Mouse (Mus musculus) effector memory CD4-positive, alpha-beta T cell, adult 5 months (primary cell): Measurements from ENCODE around the gene Olfr665. TPM values are rescaled to one million over a fixed set of nuclear protein-coding genes. Genes with fewer than 3 reads are reported as not detected.

ENCODE experiments used
- polyA plus RNA-seq: library from polyadenylated mRNA; unstranded; fragments of 100-300 nt; shearing (Covaris generic); gene quantifications from one replicate; pipeline ENCODE4 v1.2.1, GENCODE M21; 2017

The Olfr665 gene
- polyA plus RNA-seq, result not detected

DNA sequence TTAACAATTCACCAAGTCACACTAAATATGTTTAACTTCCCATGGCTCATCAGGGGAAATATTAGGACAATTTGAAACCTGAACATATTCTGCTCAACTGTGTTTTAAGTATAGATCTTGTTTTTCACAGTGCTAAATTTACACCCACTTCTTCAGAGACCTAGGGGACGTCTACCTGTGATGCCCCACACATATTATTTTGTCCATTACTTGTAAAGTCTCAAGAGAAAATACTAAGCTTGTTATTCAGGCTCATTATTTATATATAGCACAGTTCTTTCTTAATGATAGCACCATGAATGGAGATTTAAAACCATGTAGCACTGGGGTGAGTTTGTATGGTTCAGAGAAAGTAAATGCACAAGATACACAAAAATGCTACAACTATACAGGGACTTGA, at the start of gene Olfr665:
Olfr665 (plus strand) TSS at position 301 of the 400 bp plus-strand sequence.

GRCm38 (mm10) chr7:104842503-104842902, 35.3 kb upstream of the Olfr665 start, which contains the start of gene Usp17lb:
TSS of gene Usp17lb (minus strand) at chr7:104842603.

DNA sequence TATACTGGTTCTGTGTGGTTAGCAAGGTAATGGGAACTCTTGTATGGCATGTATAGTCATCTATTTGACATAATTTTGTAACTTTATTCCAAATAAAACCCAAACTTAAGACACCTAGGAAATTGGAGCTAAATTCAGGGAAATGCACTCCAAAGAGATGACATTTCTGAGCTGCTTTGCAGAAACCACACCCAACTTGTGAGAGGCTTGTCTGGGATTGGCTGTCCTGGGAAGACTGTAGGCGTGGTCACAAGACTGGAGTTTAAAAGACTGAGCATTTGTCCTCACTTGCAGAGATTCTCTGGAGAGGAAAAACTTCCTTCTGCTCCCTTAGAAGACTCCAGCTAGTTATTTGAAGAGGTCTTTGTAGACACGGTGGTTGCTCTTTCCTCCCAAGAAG, 21.1 kb upstream of the Olfr665 start, which contains the start of gene Usp17la:
Usp17la (plus strand) TSS at position 301 of the 400 bp plus-strand sequence.

GRCm38 (mm10) chr7:104895852-104896251, 18.0 kb downstream of the Olfr665 start, which contains the start of gene Olfr666:
TSS of gene Olfr666 (minus strand) at chr7:104895952.

DNA sequence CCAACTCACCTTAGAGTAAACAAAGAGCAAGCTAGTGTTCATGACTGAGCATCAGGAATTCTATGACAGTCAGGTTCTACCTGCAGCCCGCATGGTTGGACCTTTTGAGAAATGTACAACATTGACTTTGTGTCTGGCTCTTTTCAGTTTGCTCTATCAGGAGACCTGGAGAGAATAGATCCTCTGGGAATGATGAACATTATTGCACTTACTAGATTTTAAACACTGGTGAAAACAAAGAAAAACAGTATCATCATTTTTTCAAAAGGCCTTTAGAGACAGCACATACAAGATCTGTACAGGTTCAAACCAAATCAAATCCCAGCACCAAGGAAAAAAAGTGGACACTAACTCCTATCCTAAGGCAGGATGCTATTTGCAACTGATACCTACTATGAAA, 43.6 kb downstream of the Olfr665 start, which contains the start of gene Olfr667:
Olfr667 (minus strand) TSS at position 101 of the 400 bp plus-strand sequence.

GRCm38 (mm10) chr7:104927957-104928356, 50.1 kb downstream of the Olfr665 start, which contains the start of gene Olfr668:
TSS of gene Olfr668 (minus strand) at chr7:104928057.

Other genes starting within 250 kb of the Olfr665 start
- not detected for gene Olfr658, start 230.7 kb upstream of the Olfr665 start, polyA plus RNA-seq
- gene Olfr659, start 211.3 kb upstream of the Olfr665 start, polyA plus RNA-seq, result not detected
- not detected for gene Olfr661, start 191.5 kb upstream of the Olfr665 start, polyA plus RNA-seq
- gene Usp17le, start 100.6 kb upstream of the Olfr665 start, polyA plus RNA-seq, result not detected
- not detected for gene Usp17lb, start 35.4 kb upstream of the Olfr665 start, polyA plus RNA-seq
- not detected for gene Usp17la, start 21.0 kb upstream of the Olfr665 start, polyA plus RNA-seq
- not detected for gene Olfr666, start 17.9 kb downstream of the Olfr665 start, polyA plus RNA-seq
- gene Olfr667, start 43.5 kb downstream of the Olfr665 start, polyA plus RNA-seq, result not detected
- gene Olfr668, start 50.0 kb downstream of the Olfr665 start, polyA plus RNA-seq, result not detected
- gene Olfr669, start 56.2 kb downstream of the Olfr665 start, polyA plus RNA-seq, result 0.16 TPM
- gene Olfr670, start 84.6 kb downstream of the Olfr665 start, polyA plus RNA-seq, result 0.12 TPM
- gene Olfr671, start 101.1 kb downstream of the Olfr665 start, polyA plus RNA-seq, result 0.26 TPM
- gene Olfr672, start 124.0 kb downstream of the Olfr665 start, polyA plus RNA-seq, result not detected
- gene Olfr675, start 150.4 kb downstream of the Olfr665 start, polyA plus RNA-seq, result not detected
- gene Olfr676, start 154.7 kb downstream of the Olfr665 start, polyA plus RNA-seq, result not detected
- not detected for gene Olfr677, start 173.3 kb downstream of the Olfr665 start, polyA plus RNA-seq
- not detected for gene Olfr678, start 186.4 kb downstream of the Olfr665 start, polyA plus RNA-seq
- not detected for gene Olfr679, start 203.2 kb downstream of the Olfr665 start, polyA plus RNA-seq
- not detected for gene Olfr680-ps1, start 214.8 kb downstream of the Olfr665 start, polyA plus RNA-seq
- gene Olfr681, start 238.8 kb downstream of the Olfr665 start, polyA plus RNA-seq, result not detected